Mouse (Mus musculus): ENCODE results near the gene Ank3.

DNA sequence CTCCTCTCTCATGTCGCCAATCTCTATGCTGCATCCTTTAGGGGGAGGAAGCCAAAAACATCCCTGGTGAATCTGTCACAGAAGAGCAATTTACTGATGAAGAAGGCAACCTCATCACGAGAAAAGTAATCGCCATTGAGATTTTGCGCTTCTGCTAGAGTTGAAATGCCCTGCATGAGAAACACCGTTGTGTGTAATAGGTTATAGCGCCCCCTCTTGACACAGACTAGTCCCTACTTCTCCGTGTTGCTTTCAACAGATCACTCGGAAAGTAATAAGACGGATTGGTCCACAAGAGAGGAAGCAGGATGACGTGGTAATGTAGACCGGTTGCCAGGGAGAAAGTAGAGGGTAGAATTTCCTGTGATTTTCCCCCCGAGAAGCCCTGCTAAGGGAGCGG lies 615.4 kb downstream of the Ank3 start:
- TF ChIP-seq CTCF (conservative IDR thresholded peaks at IDR 0.05; ENCODE audit: low read length) (peak; percentile 70), POU5F1 (IDR thresholded peaks at IDR 0.05; ENCODE audit: borderline replicate concordance, low read length) (no peak)

Data from E14TG2a.4 (cell line).